Mouse (Mus musculus): ENCODE measurements around the gene Ebi3.

Gene Ebi3

GRCm38 (mm10) chr17:55958918-55959728, 6.7 kb downstream of the Ebi3 start, which contains the start of gene Yju2:
Gene Yju2 (plus strand): TSS chr17:55959099.
- DNase-seq = peak; percentile 93 to 96

- peak in 1 of 2 experiments; percentile 35 for DNase-seq
These were observed 7.7 kb downstream of the Ebi3 start for GRCm38 (mm10) chr17:55959946-55960740.

- peak in 1 of 2 experiments; percentile 43 for DNase-seq
These were observed 8.4 kb downstream of the Ebi3 start for GRCm38 (mm10) chr17:55960791-55961190.

- no peak for DNase-seq
These were observed 9.2 kb downstream of the Ebi3 start for GRCm38 (mm10) chr17:55961631-55962030.

GRCm38 (mm10) chr17:55963171-55963570, 10.7 kb downstream of the Ebi3 start:
- DNase-seq = no peak

- no peak for DNase-seq
These were observed 12.1 kb downstream of the Ebi3 start for GRCm38 (mm10) chr17:55964496-55964895.

GRCm38 (mm10) chr17:55964996-55965395, 12.6 kb downstream of the Ebi3 start:
- DNase-seq = no peak

GRCm38 (mm10) chr17:55967186-55967585, 14.7 kb downstream of the Ebi3 start:
- peak; percentile 39 to 57 for DNase-seq

GRCm38 (mm10) chr17:55968210-55968609, 15.8 kb downstream of the Ebi3 start:
- peak in 1 of 2 experiments; percentile 43 for DNase-seq

GRCm38 (mm10) chr17:55969560-55969959, 17.1 kb downstream of the Ebi3 start:
- peak; percentile 47 to 63 for DNase-seq

- DNase-seq = peak; percentile 80 to 84
These were observed 17.8 kb downstream of the Ebi3 start, which contains the start of gene Shd for GRCm38 (mm10) chr17:55969966-55970891. Gene Shd (plus strand): TSS chr17:55970467.

- DNase-seq = peak; percentile 22 to 43
These were observed 19.0 kb downstream of the Ebi3 start for GRCm38 (mm10) chr17:55971453-55971852.

- DNase-seq = peak; percentile 91 to 93
These were observed 23.9 kb downstream of the Ebi3 start for GRCm38 (mm10) chr17:55976255-55976862.

- no peak for DNase-seq
These were observed 24.9 kb downstream of the Ebi3 start for GRCm38 (mm10) chr17:55977301-55977700.

GRCm38 (mm10) chr17:55986030-55986961, 33.9 kb downstream of the Ebi3 start, which contains the start of gene Fsd1:
Gene Fsd1 (plus strand): TSS chr17:55986509.
- peak; percentile 87 to 91 for DNase-seq

GRCm38 (mm10) chr17:55990278-55990898, 37.9 kb downstream of the Ebi3 start:
- DNase-seq = no peak

- DNase-seq = peak in 1 of 2 experiments; percentile 52
These were observed 43.6 kb downstream of the Ebi3 start for GRCm38 (mm10) chr17:55996007-55996406.

GRCm38 (mm10) chr17:55999794-56000499, 47.5 kb downstream of the Ebi3 start:
- no peak for DNase-seq

- peak; percentile 53 to 70 for DNase-seq
These were observed 50.6 kb downstream of the Ebi3 start for GRCm38 (mm10) chr17:56003000-56003399.

All from cerebellum, postnatal 25 days (tissue).